Mouse (Mus musculus): Measurements from ENCODE around the gene Idi1. TPM values are rescaled to one million over a fixed set of nuclear protein-coding genes. Genes with fewer than 3 reads are reported as not detected.

The Idi1 gene
- polyA plus RNA-seq (2014; fragmentation: Illumina TruSeq; extraction: RNeasy Lipid Tissue Mini Kit (QIAGEN cat#74804); ENCODE audit: low read depth, low replicate concordance) = 9.1 TPM

GRCm38 (mm10) chr13:8885445-8886184 lies at the start of gene Idi1:
Gene Idi1, plus strand, starts transcription at chr13:8885501.

GRCm38 (mm10) chr13:8871314-8871962 lies 13.9 kb upstream of the Idi1 start, which contains the start of gene Wdr37:
Gene Wdr37, minus strand, starts transcription at chr13:8871909.

Other genes starting within 250 kb of the Idi1 start
- gene Wdr37, start 13.6 kb upstream of the Idi1 start, polyA plus RNA-seq (2014; fragmentation: Illumina TruSeq; extraction: RNeasy Lipid Tissue Mini Kit (QIAGEN cat#74804); ENCODE audit: low read depth, low replicate concordance) = 23.7 TPM
- gene Gm9745, start 62.7 kb downstream of the Idi1 start, polyA plus RNA-seq (2014; fragmentation: Illumina TruSeq; extraction: RNeasy Lipid Tissue Mini Kit (QIAGEN cat#74804); ENCODE audit: low read depth, low replicate concordance) = not detected
- gene Idi2, start 67.4 kb downstream of the Idi1 start, polyA plus RNA-seq (2014; fragmentation: Illumina TruSeq; extraction: RNeasy Lipid Tissue Mini Kit (QIAGEN cat#74804); ENCODE audit: low read depth, low replicate concordance) = not detected
- gene Gtpbp4, start 110.6 kb downstream of the Idi1 start, polyA plus RNA-seq (2014; fragmentation: Illumina TruSeq; extraction: RNeasy Lipid Tissue Mini Kit (QIAGEN cat#74804); ENCODE audit: low read depth, low replicate concordance) = 35.4 TPM
- gene Larp4b, start 208.4 kb downstream of the Idi1 start, polyA plus RNA-seq (2014; fragmentation: Illumina TruSeq; extraction: RNeasy Lipid Tissue Mini Kit (QIAGEN cat#74804); ENCODE audit: low read depth, low replicate concordance) = 39.0 TPM

Data from heart, adult 10 weeks (tissue).